Mouse (Mus musculus): Measurements from ENCODE around the gene Lrfn1. TPM values are rescaled to one million over a fixed set of nuclear protein-coding genes. Genes with fewer than 3 reads are reported as not detected.

Gene Lrfn1
- 1.1 and 1.5 TPM in 2 replicates for polyA plus RNA-seq (2015; fragmentation: Nextera tagmentation; extraction: Ambion mirVana)

- H3K27me3 ChIP-seq: no peaks in the 10 kb centered on the region
- H3K27ac ChIP-seq: no peak within 1 kb of the TSS
- H3K9ac ChIP-seq: peak within 1 kb of the TSS; percentile 78
- H3K9me3 ChIP-seq (replicated peaks): no peaks in the 10 kb centered on the region
- H3K4me3 ChIP-seq: peak within 1 kb of the TSS; percentile 84
- 1% methylated on average over 33 of the region's 97 CpGs for WGBS
- H3K36me3 ChIP-seq: no peaks in the 10 kb centered on the region
- H3K4me2 ChIP-seq: peak within 1 kb of the TSS; percentile 99
- ATAC-seq (replicated peaks; ENCODE audit: insufficient number of reproducible peaks, insufficient read depth, low FRiP score, low read depth): peak; percentile 61
- peaks cover 12% of the 10 kb centered on the region; the same call in 1 of the 2 replicates for H3K4me1 ChIP-seq (replicated peaks)
These were observed at the start of gene Lrfn1 for GRCm38 (mm10) chr7:28451531-28452360. Lrfn1 (plus strand) TSS chr7:28451980.

GRCm38 (mm10) chr7:28410841-28411475, 40.8 kb upstream of the Lrfn1 start:
- H3K9ac ChIP-seq: no peak overlapping the region; the same call in 1 of the 2 replicates
- H3K9me3 ChIP-seq (replicated peaks): no peaks in the 10 kb centered on the region
- peaks cover 67% of the 10 kb centered on the region for H3K36me3 ChIP-seq
- H3K27ac ChIP-seq: peak overlapping the region; percentile 51
- H3K4me2 ChIP-seq: no peak overlapping the region
- no peak for ATAC-seq (replicated peaks; ENCODE audit: insufficient number of reproducible peaks, insufficient read depth, low FRiP score, low read depth)
- WGBS: 67% methylated on average over 3 of the region's 3 CpGs
- no peaks in the 10 kb centered on the region for H3K27me3 ChIP-seq
- no peak overlapping the region for H3K4me3 ChIP-seq
- H3K4me1 ChIP-seq (replicated peaks): peaks cover 17% of the 10 kb centered on the region

DNA sequence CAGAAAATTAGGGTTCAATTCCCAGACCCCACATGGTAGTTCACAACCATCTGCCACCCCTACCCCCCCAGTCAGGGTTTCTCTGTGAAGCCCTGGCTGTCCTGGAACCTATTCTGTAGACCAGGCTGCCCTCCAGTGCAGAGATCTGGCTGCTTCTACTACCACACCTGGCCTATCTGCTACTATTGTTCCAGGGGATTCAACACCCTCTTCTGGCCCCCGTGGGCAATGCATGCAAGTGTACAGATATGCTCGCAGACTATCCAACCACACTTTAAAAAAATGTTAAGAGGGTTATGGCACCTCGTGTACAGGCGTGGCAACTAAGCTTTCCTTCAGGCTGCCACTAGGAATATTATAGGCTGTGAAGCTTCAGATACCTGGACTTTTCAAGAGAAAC, 39.0 kb upstream of the Lrfn1 start:
- no peak for ATAC-seq (replicated peaks; ENCODE audit: insufficient number of reproducible peaks, insufficient read depth, low FRiP score, low read depth)
- H3K4me2 ChIP-seq: no peak overlapping the region
- H3K27ac ChIP-seq: no peak overlapping the region
- H3K9ac ChIP-seq: no peak overlapping the region
- peaks cover 62% of the 10 kb centered on the region for H3K36me3 ChIP-seq
- no peaks in the 10 kb centered on the region for H3K9me3 ChIP-seq (replicated peaks)
- peaks cover 18% of the 10 kb centered on the region for H3K4me1 ChIP-seq (replicated peaks)
- H3K4me3 ChIP-seq: no peak overlapping the region
- 62% methylated on average over 4 of the region's 4 CpGs for WGBS
- no peaks in the 10 kb centered on the region for H3K27me3 ChIP-seq

DNA sequence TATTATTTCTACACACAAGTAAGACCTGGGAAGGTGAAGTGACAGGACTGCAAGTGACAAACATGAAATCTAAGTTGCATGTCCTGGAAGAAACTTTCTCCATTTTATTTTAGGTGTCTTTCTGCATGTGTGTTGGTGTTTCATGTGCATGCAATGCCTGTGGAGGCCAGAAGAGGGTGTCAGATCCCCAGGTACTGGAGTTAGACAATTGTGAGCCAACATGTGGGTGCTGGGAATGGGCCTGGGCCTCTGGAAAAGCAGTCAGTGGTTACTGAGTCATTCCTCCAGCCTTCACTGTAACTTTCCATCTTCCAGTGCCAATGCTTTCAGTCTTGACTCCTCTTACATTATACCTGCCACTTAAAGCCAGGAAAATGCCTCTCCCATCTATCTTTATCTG, 34.4 kb upstream of the Lrfn1 start:
- Histone ChIP-seq H3K4me1 (replicated peaks) (peaks cover 15% of the 10 kb centered on the region), H3K9me3 (replicated peaks) (no peaks in the 10 kb centered on the region), H3K27ac (no peak overlapping the region), H3K4me2 (no peak overlapping the region), H3K9ac (no peak overlapping the region), H3K27me3 (no peaks in the 10 kb centered on the region), H3K4me3 (no peak overlapping the region), H3K36me3 (peaks cover 66% of the 10 kb centered on the region)
- no peak for ATAC-seq (replicated peaks; ENCODE audit: insufficient number of reproducible peaks, insufficient read depth, low FRiP score, low read depth)

- Histone ChIP-seq H3K36me3 (peaks cover 67% of the 10 kb centered on the region), H3K9ac (no peak overlapping the region), H3K4me3 (no peak overlapping the region), H3K4me2 (no peak overlapping the region), H3K27me3 (no peaks in the 10 kb centered on the region), H3K27ac (peak overlapping the region; percentile 72), H3K4me1 (replicated peaks) (peaks cover 15% of the 10 kb centered on the region), H3K9me3 (replicated peaks) (no peaks in the 10 kb centered on the region)
- ATAC-seq (replicated peaks; ENCODE audit: insufficient number of reproducible peaks, insufficient read depth, low FRiP score, low read depth): peak; percentile 80
- 39% methylated on average over 8 of the region's 8 CpGs for WGBS
These were observed 33.6 kb upstream of the Lrfn1 start for GRCm38 (mm10) chr7:28418096-28418670.

DNA sequence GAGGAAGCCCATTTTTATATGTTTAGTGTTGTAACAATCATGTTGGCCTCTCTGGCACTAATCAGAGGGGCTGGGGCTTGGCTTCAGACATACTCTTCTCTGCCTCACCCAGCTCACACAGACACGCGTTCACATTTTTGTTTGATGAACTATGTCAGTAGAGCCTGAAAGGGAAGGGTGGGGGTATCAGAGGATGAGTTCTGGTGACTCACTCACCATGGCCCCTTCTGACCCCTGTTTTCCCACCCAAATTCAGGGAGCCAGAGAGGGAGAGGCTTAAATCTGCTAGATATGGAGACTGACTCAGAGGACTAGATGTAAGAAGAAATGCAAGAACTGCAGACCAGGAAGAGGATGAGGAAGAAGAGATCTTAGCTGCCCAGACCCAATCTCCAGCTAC, 32.4 kb upstream of the Lrfn1 start:
- H3K36me3 ChIP-seq: peaks cover 61% of the 10 kb centered on the region
- H3K4me3 ChIP-seq: no peak overlapping the region
- H3K27ac ChIP-seq: no peak overlapping the region
- 91% methylated on average over 2 of the region's 2 CpGs for WGBS
- peaks cover 17% of the 10 kb centered on the region for H3K4me1 ChIP-seq (replicated peaks)
- H3K9ac ChIP-seq: no peak overlapping the region
- H3K27me3 ChIP-seq: no peaks in the 10 kb centered on the region
- H3K4me2 ChIP-seq: no peak overlapping the region
- H3K9me3 ChIP-seq (replicated peaks): no peaks in the 10 kb centered on the region
- ATAC-seq (replicated peaks; ENCODE audit: insufficient number of reproducible peaks, insufficient read depth, low FRiP score, low read depth): no peak

GRCm38 (mm10) chr7:28423018-28423417, 28.8 kb upstream of the Lrfn1 start:
- Histone ChIP-seq H3K4me1 (replicated peaks) (peaks cover 25% of the 10 kb centered on the region), H3K4me2 (no peak overlapping the region), H3K9ac (no peak overlapping the region), H3K27ac (no peak overlapping the region), H3K4me3 (no peak overlapping the region), H3K9me3 (replicated peaks) (no peaks in the 10 kb centered on the region), H3K27me3 (no peaks in the 10 kb centered on the region), H3K36me3 (peaks cover 43% of the 10 kb centered on the region)
- no peak for ATAC-seq (replicated peaks; ENCODE audit: insufficient number of reproducible peaks, insufficient read depth, low FRiP score, low read depth)
- 96% methylated on average over 1 of the region's 1 CpGs for WGBS

DNA sequence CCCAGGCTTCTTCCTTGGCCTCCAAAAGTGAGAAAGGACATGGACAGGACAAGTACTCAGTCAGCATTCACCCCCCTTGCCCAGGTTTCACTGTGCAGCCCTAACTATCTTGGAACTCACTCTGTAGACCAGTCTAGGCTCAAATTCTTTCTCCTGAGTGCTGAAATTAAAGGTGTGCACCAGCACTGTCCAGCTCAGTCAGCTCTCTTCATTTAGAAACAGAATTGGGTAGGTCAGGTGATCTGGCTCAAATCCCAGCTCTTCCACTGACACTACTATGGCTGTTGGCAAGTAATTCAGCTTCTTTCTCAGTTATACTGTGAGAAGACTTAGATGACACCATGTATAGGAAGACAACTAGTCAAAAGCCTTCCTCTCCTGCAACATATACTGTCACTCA, 24.0 kb upstream of the Lrfn1 start:
- H3K4me3 ChIP-seq: no peak overlapping the region
- peak; percentile 53 for ATAC-seq (replicated peaks; ENCODE audit: insufficient number of reproducible peaks, insufficient read depth, low FRiP score, low read depth)
- H3K4me2 ChIP-seq: no peak overlapping the region; the same call in 1 of the 2 replicates
- H3K4me1 ChIP-seq (replicated peaks): peaks cover 43% of the 10 kb centered on the region
- H3K36me3 ChIP-seq: peaks cover 10% of the 10 kb centered on the region
- no peak overlapping the region for H3K9ac ChIP-seq
- H3K27me3 ChIP-seq: no peaks in the 10 kb centered on the region
- peak overlapping the region; percentile 53 for H3K27ac ChIP-seq
- no peaks in the 10 kb centered on the region for H3K9me3 ChIP-seq (replicated peaks)

GRCm38 (mm10) chr7:28430512-28430911, 21.3 kb upstream of the Lrfn1 start:
- Histone ChIP-seq H3K4me1 (replicated peaks) (peaks cover 68% of the 10 kb centered on the region), H3K9ac (no peak overlapping the region), H3K4me3 (no peak overlapping the region), H3K27me3 (no peaks in the 10 kb centered on the region), H3K27ac (no peak overlapping the region), H3K9me3 (replicated peaks) (no peaks in the 10 kb centered on the region), H3K4me2 (no peak overlapping the region), H3K36me3 (no peaks in the 10 kb centered on the region)
- 46% methylated on average over 1 of the region's 1 CpGs for WGBS
- no peak for ATAC-seq (replicated peaks; ENCODE audit: insufficient number of reproducible peaks, insufficient read depth, low FRiP score, low read depth)

DNA sequence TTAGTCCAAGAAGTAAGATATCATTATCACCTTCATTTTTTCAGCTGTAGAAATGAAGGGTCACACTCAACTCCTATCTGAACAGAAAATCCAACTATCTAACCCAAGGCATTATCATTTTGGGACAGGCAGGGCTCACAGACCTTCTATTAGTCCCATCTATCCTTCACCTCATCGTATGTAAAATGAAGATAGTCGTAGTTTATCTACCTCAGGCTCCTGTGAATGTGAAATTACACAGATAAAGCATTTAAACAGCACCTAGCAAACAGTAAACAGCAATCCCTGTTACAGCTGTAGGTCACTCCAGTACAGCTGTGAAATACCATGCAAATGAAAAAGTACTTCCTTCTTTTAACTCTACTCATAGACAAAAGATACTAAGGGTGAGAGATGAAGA, 19.5 kb upstream of the Lrfn1 start:
- H3K4me3 ChIP-seq: no peak overlapping the region
- ATAC-seq (replicated peaks; ENCODE audit: insufficient number of reproducible peaks, insufficient read depth, low FRiP score, low read depth): no peak
- no peak overlapping the region for H3K4me2 ChIP-seq
- no peaks in the 10 kb centered on the region for H3K36me3 ChIP-seq
- H3K9ac ChIP-seq: no peak overlapping the region
- no peaks in the 10 kb centered on the region for H3K27me3 ChIP-seq
- H3K9me3 ChIP-seq (replicated peaks): no peaks in the 10 kb centered on the region
- H3K27ac ChIP-seq: peak overlapping the region; percentile 76
- 62% methylated on average over 2 of the region's 2 CpGs for WGBS
- H3K4me1 ChIP-seq (replicated peaks): peaks cover 68% of the 10 kb centered on the region

DNA sequence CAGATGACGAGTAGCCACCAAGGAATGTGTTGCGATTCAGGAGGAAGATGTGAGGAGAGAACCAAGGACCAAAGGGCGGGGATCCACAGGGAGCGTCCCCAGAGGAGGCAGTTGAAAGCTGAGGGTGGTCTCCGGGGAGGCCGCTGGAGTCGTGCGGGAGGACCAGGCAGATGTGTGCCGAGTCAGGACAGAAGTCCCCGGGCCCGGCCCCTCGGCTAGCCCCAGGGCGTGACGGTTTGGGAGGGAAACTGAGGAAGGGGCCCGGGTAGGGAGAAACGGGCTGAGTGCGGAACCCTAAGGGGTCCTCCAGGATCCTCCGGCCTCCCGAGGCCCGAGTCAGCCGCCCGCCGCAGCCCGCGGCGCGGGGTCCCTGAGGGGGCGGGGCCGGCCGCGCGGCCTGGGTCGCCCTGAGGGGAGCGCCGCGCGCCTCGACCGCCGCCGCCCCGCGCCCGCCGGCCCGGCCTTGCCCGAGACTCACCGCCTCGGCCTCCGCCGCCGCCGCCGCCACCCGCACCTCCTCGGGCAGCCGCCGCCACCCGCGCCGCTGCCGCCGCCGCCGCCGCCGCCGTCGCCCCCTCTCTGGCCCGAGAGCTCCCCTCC, 16.0 kb upstream of the Lrfn1 start:
- H3K27me3 ChIP-seq: no peaks in the 10 kb centered on the region
- peaks cover 49% of the 10 kb centered on the region for H3K4me1 ChIP-seq (replicated peaks)
- H3K9ac ChIP-seq: peak overlapping the region; percentile 97
- H3K27ac ChIP-seq: peak overlapping the region; percentile 61
- ATAC-seq (replicated peaks; ENCODE audit: insufficient number of reproducible peaks, insufficient read depth, low FRiP score, low read depth): peak; percentile 24
- peak overlapping the region; percentile 95 for H3K4me3 ChIP-seq
- H3K4me2 ChIP-seq: peak overlapping the region; percentile 85
- under 1% methylated on average over 18 of the region's 70 CpGs for WGBS
- no peaks in the 10 kb centered on the region for H3K9me3 ChIP-seq (replicated peaks)
- H3K36me3 ChIP-seq: no peaks in the 10 kb centered on the region
